In the genomic region with DNA sequence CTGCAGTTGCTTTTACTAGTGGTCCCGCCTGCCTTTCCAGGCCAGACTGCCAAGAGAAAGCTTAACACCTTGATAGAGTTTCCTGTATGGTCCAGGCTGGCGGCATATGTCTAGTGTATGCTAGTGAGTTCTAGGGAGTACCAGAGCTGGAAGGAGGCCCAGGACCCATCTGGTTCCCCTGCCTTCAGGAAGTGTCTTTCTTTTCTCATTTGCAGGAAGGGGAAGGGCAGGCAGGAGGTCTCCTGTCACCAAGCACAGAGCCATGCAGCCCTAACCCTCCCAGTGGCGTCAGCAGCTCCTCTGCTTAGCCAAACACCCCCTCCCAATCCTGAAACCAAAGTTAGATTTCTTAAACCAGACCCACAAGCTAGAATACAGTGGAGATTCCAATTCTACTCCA, we compare ENCODE assay signal across 8 mouse cellular contexts. TPM values are rescaled to one million over a fixed set of nuclear protein-coding genes. Genes with fewer than 3 reads are reported as not detected.
A peak's percentile ranks its signal among the peaks of the same experiment; 100 is the strongest.
DNase-seq lines count a peak whose midpoint lies in the region; ATAC-seq lines count a peak whose summit lies in the region.

No protein-coding gene starts in this region.

- 0 out of 2 replicates have a peak, but pooled peaks have one; percentile 17 for ATAC-seq in heart, embryonic 13.5 days (ENCODE audit: extremely low read depth, insufficient number of reproducible peaks, low FRiP score, low TSS enrichment)
- ATAC-seq in kidney, embryonic 16.5 days (ENCODE audit: low FRiP score, low TSS enrichment), result peak; percentile 47
- no peak for ATAC-seq in stomach, embryonic 15.5 days (ENCODE audit: insufficient read depth, low FRiP score, low read depth)

- peaks cover 4% of the 10 kb centered on the region; the same call in 1 of the 2 replicates for H3K27me3 ChIP-seq in heart, embryonic 13.5 days (replicated peaks)
- no peaks in the 10 kb centered on the region for H3K27me3 ChIP-seq in kidney, embryonic 16.5 days (ENCODE audit: insufficient read depth, low read length)
- H3K27me3 ChIP-seq in stomach, embryonic 15.5 days (replicated peaks), result no peaks in the 10 kb centered on the region

- H3K36me3 ChIP-seq in heart, embryonic 13.5 days, result no peaks in the 10 kb centered on the region
- no peaks in the 10 kb centered on the region for H3K36me3 ChIP-seq in kidney, embryonic 16.5 days (ENCODE audit: insufficient read depth, low read length)
- H3K36me3 ChIP-seq in stomach, embryonic 15.5 days, result no peaks in the 10 kb centered on the region

- H3K9ac ChIP-seq in heart, embryonic 13.5 days, result peak overlapping the region; percentile 83
- peak overlapping the region; percentile 60 for H3K9ac ChIP-seq in kidney, embryonic 16.5 days (replicated peaks; ENCODE audit: low read length)
- no peak overlapping the region for H3K9ac ChIP-seq in stomach, embryonic 15.5 days

- peak overlapping the region; percentile 68 for H3K4me3 ChIP-seq in heart, embryonic 13.5 days
- H3K4me3 ChIP-seq in kidney, embryonic 16.5 days (ENCODE audit: low read length), result peak overlapping the region; percentile 63
- peak overlapping the region; percentile 54 for H3K4me3 ChIP-seq in stomach, embryonic 15.5 days (replicated peaks)

- peaks cover 27% of the 10 kb centered on the region for H3K4me1 ChIP-seq in heart, embryonic 13.5 days
- H3K4me1 ChIP-seq in kidney, embryonic 16.5 days (ENCODE audit: insufficient read depth, low read length), result peaks cover 12% of the 10 kb centered on the region
- H3K4me1 ChIP-seq in stomach, embryonic 15.5 days, result peaks cover 14% of the 10 kb centered on the region; the same call in 1 of the 2 replicates

- WGBS in heart, embryonic 13.5 days, result 18% methylated on average over 3 of the region's 3 CpGs
- WGBS in kidney, embryonic 16.5 days, result 18% methylated on average over 3 of the region's 3 CpGs
- whole genome bisulfite sequencing in stomach, embryonic 15.5 days, result 22% methylated on average over 3 of the region's 3 CpGs

- peak; percentile 48 to 62 for DNase-seq in right cerebral cortex, postnatal 10 days (ENCODE audit: low spot score in 2 of 2)
- no peak for DNase-seq in right cerebral cortex, adult 18-20 months
- peak; percentile 67 to 70 for DNase-seq in cerebellum, postnatal 36 days
- DNase-seq in lung, postnatal 10 days, result peak; percentile 47
- no peak for DNase-seq in urinary bladder, postnatal 10 days (ENCODE audit: low spot score)

- H3K9me3 ChIP-seq in heart, embryonic 13.5 days, result no peaks in the 10 kb centered on the region
- H3K9me3 ChIP-seq in kidney, embryonic 16.5 days (ENCODE audit: low read length), result no peaks in the 10 kb centered on the region
- no peaks in the 10 kb centered on the region for H3K9me3 ChIP-seq in stomach, embryonic 15.5 days

- peak overlapping the region; percentile 73 for H3K27ac ChIP-seq in heart, embryonic 13.5 days (replicated peaks)
- no peak overlapping the region for H3K27ac ChIP-seq in kidney, embryonic 16.5 days (ENCODE audit: low read length)
- 0 out of 2 replicates have a peak overlapping the region, but pooled peaks have one; percentile 16 for H3K27ac ChIP-seq in stomach, embryonic 15.5 days

- H3K4me2 ChIP-seq in heart, embryonic 13.5 days, result peak overlapping the region; percentile 98
- peak overlapping the region; percentile 94 for H3K4me2 ChIP-seq in kidney, embryonic 16.5 days (replicated peaks; ENCODE audit: low read depth, low read length)
- H3K4me2 ChIP-seq in stomach, embryonic 15.5 days, result peak overlapping the region; percentile 88

RNA-seq across cellular contexts. Expression of gene Layn, which starts 1.1 kb away (rescaled TPM):
- polyA plus RNA-seq in heart, embryonic 13.5 days (2015; fragmentation: Nextera tagmentation; extraction: Ambion mirVana), result 8.3 and 8.6 TPM in 2 replicates
- polyA plus RNA-seq in kidney, embryonic 16.5 days (2015; fragmentation: Nextera tagmentation; extraction: Ambion mirVana), result 7.3 and 7.6 TPM in 2 replicates
- 4.7 TPM in 2 replicates for polyA plus RNA-seq in stomach, embryonic 15.5 days (2015; fragmentation: Nextera tagmentation; extraction: Ambion mirVana)

RNA-seq across cellular contexts. Expression of gene Btg4, which starts 15.1 kb away (rescaled TPM):
- polyA plus RNA-seq in heart, embryonic 13.5 days (2015; fragmentation: Nextera tagmentation; extraction: Ambion mirVana), result not detected in 2 replicates
- polyA plus RNA-seq in kidney, embryonic 16.5 days (2015; fragmentation: Nextera tagmentation; extraction: Ambion mirVana), result not detected in 2 replicates
- not detected in 2 replicates for polyA plus RNA-seq in stomach, embryonic 15.5 days (2015; fragmentation: Nextera tagmentation; extraction: Ambion mirVana)

RNA-seq across cellular contexts. Expression of gene 4833427G06Rik, which starts 26.1 kb away (rescaled TPM):
- not detected in 2 replicates for polyA plus RNA-seq in heart, embryonic 13.5 days (2015; fragmentation: Nextera tagmentation; extraction: Ambion mirVana)
- not detected in 2 replicates for polyA plus RNA-seq in kidney, embryonic 16.5 days (2015; fragmentation: Nextera tagmentation; extraction: Ambion mirVana)
- polyA plus RNA-seq in stomach, embryonic 15.5 days (2015; fragmentation: Nextera tagmentation; extraction: Ambion mirVana), result not detected in 2 replicates

Comparison
In these comparisons a context has a peak if more than half of its experiments do, and no peak if none do; other contexts are left out.
1. DNase-seq: peak in right cerebral cortex, postnatal 10 days (2 of 2), cerebellum, postnatal 36 days (2 of 2) and lung, postnatal 10 days (single experiment); none in right cerebral cortex, adult 18-20 months (single experiment) and urinary bladder, postnatal 10 days (single experiment).
2. Peak in every context shown above with its lines, with median percentiles within 50 percentile points of each other: H3K4me2 ChIP-seq and H3K4me3 ChIP-seq.